Mouse (Mus musculus) 416B (cell line): ENCODE measurements around the gene Tardbp.

Experiments
- DNase-seq: peaks from one replicate; pipeline ENCODE4 v3.0.0; 2011; ENCODE audit warnings: low read depth

Tardbp gene

DNA sequence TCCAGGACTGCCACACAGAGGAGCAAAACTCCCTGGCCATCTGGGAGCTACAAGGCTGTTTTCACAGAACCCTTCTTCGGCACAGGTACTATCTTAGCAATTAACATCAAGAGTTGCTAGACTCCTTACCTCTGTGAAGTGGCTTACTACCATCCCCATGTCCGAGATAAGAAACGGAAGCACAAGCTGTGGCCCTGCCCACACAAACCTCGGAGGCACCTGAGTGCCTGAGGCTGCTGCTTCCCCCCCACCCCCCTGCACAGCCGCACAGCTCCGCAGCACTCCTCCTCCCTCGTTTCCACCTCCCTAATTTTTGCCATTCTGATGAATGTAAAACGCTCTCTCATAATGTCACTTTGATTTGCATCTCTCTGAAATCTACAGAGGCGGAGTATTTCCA lies 11.5 kb upstream of the Tardbp start:
- DNase-seq, result no peak

DNA sequence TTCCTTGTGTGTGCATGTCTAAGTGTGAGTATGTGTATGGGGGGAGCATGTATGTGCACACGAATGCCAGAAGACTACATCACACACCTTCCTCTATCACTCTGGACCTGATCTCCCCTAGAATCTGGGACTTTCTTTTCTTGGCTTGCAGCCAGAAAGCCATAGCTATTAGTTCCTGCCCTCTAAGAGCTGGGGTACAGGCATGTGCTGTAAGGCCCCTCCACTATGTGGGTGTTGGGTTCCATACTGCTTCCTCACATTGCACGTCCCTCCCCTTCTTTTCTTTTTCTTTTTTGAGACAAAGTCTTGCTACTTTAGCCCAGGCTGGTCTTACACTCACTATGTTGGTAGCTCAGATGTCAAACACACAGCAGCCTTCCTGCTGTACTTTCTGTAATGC lies 8.5 kb upstream of the Tardbp start:
- DNase-seq, result no peak

DNA sequence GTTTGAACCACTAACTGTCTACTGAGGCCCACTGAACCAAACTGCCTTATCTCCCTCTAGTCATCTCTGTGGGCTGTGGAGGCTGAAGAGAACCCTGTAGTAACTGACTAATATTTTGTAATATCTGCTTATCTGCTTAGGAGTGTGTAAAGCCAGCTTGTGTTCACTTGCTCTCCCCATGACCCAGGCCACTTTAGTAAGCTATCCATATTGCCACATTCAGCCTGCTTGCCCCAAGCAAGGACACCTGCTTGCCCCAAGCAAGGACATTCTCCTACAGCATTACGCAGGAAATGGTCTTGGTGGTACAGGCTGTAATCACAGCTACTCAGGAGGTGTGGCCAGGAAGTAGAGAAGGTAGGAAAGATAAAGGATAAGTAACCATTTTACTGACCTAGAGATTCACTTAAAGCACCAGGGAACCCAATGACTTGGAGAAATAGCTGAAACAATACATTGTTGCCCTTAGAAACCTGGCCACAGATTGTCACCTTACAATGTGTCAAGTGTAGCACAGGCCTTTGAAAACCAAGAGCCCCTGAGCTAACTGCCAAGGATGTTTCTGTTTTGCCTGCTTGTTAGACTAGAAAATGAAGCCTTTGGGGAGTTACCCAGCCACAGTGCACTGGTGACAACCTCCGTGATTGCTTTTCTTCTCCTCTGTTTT lies 6.7 kb upstream of the Tardbp start:
- DNase-seq, result peak; percentile 91

DNA sequence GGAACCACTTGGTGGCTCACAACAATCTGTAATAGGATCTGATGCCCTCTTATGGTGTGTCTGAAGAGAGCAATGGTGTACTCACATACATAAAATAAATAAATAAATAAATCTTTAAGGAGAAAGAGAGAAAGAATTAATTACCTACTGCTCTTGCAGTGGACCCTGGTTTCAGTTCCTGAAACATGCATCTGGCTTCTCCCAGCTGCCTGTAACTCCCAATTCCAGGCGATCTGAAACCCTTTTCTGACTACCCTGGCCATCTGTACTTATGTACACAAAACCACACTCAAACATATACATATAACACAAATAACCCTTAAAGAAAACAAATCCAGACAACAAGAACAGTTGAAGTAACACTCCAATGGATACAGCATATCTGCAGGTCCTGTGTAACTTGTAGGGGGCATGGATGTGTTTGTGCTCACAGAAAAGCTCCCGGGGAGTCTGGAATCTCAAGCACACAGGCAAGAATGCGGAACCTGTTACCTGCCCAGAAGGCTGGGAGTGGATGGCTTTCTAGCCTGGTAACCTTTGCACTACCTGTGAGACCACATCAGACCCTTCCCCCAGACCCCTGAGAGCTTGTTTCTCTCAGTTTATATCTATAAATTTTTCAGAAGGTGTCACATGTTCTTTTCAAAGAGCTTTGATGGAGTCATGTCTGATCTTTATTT lies 5.3 kb upstream of the Tardbp start:
- DNase-seq, result no peak

DNA sequence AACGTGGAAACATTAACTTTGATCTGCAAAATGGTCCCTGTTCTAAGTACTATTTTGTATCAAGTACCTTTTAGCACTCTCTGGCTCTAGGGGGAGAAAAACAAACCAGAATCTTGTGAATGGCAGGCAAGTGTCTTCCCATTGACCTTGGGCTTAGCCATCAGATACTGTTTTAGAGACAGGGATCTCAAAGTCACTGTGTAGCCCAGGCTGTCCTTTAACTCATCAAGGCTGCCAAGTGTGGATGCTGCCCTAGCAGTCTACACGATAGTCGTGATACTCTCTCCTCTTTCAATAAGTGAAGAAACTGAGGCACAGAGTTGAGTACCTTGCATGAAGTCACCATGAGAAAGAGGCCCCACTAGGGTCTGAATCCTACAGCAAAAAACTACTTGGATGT lies 427 bp upstream of the Tardbp start:
- no peak for DNase-seq

DNA sequence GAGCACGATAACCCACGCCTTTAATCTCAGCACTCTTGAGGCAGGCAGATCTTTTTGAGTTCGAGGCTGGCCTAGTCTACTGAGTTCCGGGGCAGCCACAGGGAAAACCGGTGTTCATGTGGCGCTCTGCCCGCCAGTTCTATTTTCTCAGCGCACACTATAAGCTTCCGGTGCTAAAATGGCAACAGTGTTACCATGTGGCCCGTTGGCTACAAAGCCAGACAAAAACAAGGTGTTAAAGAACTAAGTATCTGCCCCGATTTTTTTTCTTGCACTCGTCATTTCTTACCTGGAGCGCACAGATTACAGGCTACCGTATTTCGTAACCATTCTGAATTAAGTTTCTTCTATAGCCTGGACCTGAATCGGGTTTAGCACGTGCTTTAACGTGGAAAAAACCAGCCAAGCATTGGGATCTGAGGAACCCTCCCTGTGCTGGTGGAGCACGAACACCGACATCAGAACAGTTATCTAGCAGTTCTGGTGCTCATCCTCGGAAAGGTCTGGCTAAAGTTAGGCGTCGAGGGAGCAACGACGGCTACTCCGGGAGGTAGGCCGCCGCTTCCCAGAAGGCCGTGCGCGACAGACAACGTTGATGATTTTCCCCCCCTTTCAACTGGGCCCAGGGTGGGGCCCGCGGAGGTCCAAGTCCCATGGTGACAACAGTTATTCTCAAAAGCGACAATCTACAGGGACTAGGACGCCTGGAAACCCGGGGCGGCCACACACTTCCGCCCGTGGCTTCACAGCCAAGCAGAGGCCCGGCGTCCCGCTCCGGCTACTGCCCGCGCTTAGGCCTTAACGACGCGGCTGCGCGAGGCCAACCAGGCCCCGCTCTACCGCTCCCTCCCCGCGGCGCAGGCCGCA lies 830 bp downstream of the Tardbp start:
- peak; percentile 87 for DNase-seq

DNA sequence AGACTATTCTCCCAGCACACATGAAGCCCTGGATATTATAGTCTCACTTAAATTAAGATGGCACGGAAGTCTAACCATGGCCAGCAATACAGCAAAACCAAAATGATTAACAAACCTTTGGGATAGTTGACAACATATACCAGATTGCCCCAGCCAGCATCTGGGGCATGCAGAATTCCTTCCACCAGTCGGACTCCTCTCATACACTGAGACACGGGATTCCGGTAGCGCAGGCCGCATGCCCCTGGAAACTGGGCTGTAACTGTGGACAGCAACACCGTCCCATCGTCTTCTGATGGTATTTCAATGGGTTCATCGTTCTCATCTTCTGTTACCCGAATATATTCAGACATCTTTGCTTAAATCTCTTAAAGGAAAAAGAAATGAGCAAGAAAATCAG lies 1.8 kb downstream of the Tardbp start:
- DNase-seq, result no peak

DNA sequence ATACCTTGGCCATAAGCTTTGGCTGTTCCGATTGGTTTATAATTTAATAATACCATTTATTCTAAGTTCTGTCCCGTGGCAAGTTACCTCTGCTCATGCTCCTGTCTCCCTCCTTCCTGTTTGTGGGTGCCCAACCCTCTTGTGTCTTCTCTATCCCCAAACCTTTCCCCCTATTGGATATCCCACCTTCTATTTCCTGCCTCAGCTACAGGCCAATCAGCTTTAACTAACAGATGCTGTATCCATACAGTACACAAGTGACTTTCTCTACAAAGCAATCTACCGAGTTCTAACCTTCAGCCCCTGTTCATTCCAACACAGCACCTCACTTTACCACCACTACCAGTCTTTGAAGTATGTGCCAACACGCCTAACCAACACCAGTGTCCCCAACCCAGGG lies 3.2 kb downstream of the Tardbp start:
- no peak for DNase-seq

DNA sequence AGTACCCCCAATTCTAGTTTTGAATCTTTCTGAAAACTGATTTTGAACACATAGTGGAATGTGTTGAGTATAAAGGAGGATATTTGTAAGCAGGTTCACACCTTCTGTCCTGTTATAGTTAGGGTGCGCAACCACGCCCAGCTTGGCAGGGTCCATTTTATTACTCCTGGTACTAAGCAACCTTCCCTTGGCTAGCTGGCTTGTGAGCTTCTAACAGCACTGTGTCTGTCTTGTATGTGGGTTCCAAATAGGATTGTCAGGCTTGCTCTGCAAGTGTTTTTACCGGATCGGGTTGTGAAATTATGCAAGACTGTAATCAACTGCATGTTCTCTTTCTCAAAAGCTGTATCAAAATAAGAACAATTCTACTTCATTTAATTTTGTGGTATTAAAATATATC lies 4.3 kb downstream of the Tardbp start:
- DNase-seq, result no peak

DNA sequence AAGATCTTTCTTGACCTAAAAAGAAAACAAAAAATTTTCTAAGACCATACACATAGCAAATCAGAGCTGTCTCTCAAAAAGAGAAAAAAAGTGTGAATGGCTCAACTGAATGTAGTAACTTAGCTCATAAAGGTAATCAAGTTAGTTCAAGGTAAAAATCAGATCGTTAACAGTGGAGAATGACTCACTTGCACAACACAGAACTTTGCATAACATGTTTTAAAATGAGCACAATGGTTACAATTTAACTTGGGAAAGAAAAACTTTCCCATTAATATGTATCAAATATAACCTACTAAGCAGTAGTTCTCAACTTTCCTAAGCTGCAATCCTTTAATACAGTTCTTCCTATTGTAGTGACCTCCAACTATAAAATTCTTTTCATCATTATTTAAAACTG lies 6.1 kb downstream of the Tardbp start:
- DNase-seq, result no peak

DNA sequence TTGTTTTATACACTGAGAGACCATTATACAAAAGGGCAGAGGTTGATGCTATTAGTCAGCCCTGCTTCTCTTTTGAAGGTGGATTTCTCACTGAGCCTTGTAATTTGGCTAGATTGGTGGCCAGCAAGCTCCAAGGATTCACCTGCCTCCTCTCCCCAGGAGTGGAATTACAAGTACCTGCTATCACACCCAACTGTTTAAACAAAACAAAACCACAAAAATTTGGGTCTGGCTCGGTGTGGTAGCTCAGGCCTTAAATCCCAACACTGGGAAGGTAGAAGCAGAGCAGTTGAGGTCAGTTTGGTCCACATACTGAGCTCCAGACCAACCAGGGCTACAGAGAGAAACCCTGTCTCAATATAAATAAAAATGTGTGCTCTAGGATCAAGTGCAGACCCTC lies 7.0 kb downstream of the Tardbp start:
- DNase-seq, result no peak

DNA sequence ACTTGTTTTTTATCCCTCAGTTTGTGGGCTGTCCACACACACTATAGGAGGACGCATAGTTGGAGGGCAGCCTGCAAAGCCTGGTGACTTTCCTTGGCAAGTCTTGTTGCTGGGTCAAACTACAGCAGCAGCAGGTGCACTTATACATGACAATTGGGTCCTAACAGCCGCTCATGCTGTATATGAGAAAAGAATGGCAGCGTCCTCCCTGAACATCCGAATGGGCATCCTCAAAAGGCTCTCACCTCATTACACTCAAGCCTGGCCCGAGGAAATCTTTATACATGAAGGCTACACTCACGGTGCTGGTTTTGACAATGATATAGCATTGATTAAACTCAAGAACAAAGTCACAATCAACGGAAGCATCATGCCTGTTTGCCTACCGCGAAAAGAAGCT lies 13.1 kb downstream of the Tardbp start:
- no peak for DNase-seq

DNA sequence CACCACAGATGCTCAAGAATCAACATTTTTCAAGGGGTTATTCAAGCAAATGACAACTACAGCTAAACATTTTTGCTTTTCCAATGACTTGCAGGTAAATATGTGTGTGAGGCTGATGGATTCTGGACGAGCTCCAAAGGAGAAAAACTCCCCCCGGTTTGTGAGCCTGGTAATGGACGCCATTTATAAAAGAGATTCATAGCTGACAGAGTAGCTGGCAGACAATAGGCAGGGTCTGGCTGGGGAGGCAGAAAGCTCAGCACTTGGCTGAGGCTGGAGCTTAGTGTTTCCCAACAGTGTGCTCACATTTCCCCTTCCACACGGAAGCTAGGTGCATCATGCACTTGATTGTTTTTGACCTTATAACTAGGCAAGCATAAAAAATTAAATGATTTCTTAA lies 14.3 kb downstream of the Tardbp start:
- DNase-seq, result no peak

DNA sequence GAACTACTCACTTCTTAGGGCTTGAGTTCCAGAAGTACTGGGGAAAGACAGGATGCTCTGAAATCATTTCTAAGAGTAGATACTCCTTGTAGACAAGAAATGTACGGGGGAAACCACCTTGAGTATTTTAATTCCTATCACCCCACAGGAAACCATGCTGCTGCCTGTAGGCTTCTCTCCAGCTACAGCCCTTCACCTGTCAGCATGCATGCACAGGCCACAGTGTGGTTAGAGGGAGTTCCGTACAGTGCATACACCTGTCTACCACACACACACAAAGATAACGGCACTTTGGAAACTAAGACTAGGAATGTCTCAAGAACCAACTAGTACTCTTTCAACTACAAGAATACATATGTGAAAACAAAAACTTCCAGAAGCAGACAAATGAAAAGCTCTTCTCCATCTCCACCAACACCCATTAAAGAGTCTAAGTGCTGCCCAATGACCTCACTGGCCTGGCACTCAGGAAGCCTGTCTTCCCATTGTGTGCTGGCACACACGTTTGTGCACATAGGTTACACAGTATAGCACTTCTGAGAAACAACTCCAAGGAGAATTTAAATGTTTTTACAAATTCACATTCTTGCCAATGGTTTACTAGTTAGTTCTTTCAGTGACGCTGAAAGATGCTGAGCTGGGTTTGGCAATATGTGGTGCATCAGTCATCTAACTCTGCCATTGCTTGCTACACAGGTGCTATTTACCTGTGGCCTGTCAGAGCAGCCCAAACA lies 16.0 kb downstream of the Tardbp start:
- DNase-seq, result no peak

DNA sequence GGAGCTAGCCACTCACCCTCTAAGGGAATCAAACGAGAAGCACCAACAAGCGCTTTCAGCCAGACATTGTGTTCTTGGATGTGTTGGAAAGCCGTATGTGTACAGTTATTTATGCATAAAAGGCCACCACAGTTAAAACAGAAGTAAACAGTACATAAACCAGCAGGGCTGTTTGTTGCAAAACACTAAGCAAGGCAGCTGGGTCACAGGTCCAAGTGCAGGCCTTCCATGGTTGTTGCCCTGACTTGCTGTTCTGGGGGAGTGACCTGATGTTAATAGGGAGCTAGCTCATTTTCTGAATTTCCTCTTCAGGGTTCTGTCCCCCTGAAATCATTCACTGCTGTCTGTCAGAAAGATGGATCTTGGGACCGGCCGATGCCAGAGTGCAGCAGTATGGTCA lies 17.0 kb downstream of the Tardbp start:
- DNase-seq, result no peak

DNA sequence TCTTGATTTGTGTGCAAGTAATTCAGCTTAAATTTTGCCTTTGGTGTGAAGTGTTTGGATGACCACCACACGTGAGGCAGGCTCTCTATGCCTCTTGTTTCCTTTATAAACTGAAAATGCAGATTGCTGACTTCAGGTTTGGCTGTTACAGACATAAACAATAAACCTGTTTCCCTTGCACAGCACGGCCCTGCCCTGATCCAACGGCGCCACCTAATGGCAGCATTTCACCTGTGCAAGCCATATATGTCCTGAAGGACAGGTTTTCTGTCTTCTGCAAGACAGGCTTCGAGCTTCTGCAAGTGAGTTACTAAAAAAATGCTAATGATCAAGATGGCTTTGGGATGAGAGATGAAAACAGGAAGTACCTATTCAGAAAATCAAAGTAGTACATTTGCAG lies 19.1 kb downstream of the Tardbp start:
- peak; percentile 84 for DNase-seq

DNA sequence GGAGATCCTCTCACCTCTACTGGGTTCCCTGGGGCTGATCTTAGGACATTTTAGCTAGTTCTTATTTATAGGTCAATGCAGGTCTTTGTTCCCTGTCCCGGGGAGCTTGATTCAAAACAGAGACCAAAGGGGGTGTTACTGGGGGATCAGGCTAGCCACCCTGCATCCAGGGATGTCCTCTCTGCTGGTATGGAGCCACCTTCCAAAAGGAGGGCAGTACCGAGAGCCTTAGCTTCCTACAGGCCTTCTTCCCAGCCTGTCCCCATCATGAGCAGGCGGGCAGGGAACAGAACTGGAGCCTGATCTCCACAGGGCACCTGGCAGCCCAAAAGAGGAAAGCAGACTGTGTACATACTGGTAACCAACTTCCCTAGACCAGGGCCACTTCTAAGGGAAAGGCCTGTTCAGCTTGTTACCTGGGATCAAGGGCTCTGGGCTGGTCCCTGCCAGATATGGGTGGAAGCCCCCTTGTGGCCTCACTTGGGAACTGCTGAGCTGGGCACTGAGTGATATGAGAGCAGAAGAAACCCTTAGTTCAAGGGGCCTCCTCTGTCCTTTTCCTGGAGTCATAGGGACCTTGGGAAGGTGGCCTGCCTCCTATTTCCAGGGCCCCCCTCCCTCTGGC lies 22.2 kb downstream of the Tardbp start:
- peak; percentile 67 for DNase-seq

DNA sequence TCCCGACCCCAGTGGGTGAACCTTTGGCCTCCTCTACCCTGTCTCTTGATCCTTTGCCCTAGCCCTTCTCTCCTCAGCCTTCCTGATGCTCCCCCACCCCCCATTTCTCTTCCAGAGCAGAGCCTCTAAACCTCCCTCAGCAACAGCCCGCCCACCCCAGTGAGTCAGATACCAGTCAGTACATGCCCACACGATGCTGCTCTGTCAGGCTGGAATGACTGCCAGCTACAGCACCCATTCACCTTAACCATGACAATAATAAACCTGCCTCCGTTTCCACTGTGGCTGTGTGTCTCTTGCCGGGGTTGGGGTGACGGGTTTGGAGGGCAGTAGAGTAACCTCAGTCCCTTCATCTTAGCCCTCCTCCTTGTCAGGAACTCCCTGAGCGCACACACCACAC lies 22.7 kb downstream of the Tardbp start:
- no peak for DNase-seq

DNA sequence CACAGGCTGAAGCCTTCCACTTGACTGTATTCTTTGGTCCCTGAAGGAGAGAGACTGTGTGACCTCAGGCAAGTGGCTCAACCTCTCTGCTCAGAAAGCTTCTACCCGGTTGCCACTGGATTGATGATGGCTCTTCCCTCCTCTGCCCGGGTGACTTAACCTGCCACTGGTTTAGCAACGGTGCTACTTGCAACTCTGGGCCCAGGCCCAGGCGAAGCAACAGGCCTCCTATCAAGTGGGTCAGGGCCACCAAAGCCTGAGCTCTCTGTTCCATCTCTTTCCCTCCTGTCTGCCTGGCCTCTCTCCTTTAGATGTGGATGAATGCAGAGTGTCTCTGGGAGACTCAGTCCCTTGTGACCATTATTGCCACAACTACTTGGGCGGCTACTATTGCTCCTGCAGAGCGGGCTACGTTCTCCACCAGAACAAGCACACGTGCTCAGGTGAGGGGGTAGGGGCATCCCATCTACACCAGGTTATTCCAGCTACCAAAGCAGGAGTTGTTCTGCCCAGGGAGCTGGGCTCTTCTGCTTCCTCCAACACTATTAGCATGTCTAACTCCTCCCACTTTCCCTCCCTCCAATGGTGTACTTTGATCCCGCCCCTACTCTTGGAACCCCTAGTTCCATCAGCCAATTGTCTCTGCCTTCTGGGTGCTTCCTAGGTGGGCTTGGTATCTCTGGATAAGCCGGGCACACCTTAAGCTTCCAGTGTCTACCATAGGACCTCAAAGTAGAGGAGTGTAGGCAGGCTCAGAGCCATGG lies 23.3 kb downstream of the Tardbp start:
- no peak for DNase-seq

DNA sequence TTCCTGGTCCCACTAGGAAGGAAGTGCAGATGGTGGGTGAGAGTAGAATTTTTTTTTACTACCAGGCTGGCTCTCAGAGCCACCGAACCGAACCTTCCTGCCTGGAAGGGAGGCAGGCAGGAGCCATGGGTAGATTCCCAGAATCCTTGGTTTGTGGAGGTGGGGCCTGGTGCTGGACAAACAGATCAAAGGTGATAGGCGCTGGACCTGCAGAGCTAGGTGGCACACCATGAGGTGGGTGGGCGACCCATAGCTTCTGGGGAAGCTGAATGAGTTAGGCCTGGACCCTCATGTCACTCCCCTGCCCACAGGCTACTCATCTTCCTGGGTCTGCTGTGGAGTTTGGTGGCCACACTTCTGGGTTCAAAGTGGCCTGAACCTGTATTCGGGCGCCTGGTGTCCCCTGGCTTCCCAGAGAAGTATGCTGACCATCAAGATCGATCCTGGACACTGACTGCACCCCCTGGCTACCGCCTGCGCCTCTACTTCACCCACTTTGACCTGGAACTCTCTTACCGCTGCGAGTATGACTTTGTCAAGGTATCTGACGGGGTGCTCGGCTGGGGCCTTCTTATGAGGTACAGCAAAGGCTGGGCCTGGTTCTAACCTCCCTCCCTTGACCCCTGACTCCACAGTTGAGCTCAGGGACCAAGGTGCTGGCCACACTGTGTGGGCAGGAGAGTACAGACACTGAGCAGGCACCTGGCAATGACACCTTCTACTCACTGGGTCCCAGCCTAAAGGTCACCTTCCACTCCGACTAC lies 24.3 kb downstream of the Tardbp start, which contains the start of gene Masp2:
Masp2 (plus strand) TSS at position 198 of the 764 bp plus-strand sequence.
- DNase-seq, result no peak
